Mouse (Mus musculus) midbrain, embryonic 12.5 days (tissue): ENCODE results near the gene Agfg1. TPM values are rescaled to one million over a fixed set of nuclear protein-coding genes. Genes with fewer than 3 reads are reported as not detected.
A peak's percentile ranks its signal among the peaks of the same experiment; 100 is the strongest.

Experiments
- ATAC-seq: fragments of 200-750 bp; cut with Nextera tagmentation; 2 replicates; pipeline ENCODE4 v1.8.0; 2017; ENCODE audit warnings: low read depth, moderate TSS enrichment, moderate library complexity; ENCODE audit not compliant: low FRiP score
- H3K27ac ChIP-seq: fragments of 300-500 bp; sonication (generic); replicated peaks from 2 replicates; pipeline ENCODE4 v1.5.1; 2016; ENCODE audit warnings: mild to moderate bottlenecking
- H3K27me3 ChIP-seq: fragments of 300-500 bp; sonication (generic); 2 replicates; pipeline ENCODE4 v1.6.1; 2016; ENCODE audit warnings: mild to moderate bottlenecking
- H3K36me3 ChIP-seq: fragments of 300-500 bp; sonication (generic); 2 replicates; pipeline ENCODE4 v1.6.1; 2016
- H3K4me1 ChIP-seq: fragments of 300-500 bp; sonication (generic); 2 replicates; pipeline ENCODE4 v1.6.1; 2016
- H3K4me2 ChIP-seq: fragments of 300-500 bp; sonication (generic); replicated peaks from 2 replicates; pipeline ENCODE4 v1.6.1; 2016; ENCODE audit warnings: mild to moderate bottlenecking, moderate library complexity
- H3K4me3 ChIP-seq: fragments of 300-500 bp; sonication (generic); 2 replicates; pipeline ENCODE4 v1.5.1; 2016; ENCODE audit warnings: mild to moderate bottlenecking
- H3K9ac ChIP-seq: fragments of 300-500 bp; sonication (generic); replicated peaks from 2 replicates; pipeline ENCODE4 v1.6.1; 2016; ENCODE audit warnings: mild to moderate bottlenecking, moderate library complexity
- H3K9me3 ChIP-seq: fragments of 300-500 bp; sonication (generic); 2 replicates; pipeline ENCODE4 v1.6.1; 2016; ENCODE audit warnings: mild to moderate bottlenecking
- WGBS: fragments of 180-500 bp; shearing (Covaris S2); methylation state at CpG from one replicate; pipeline ENCODE4 v1.1.7; 2016; 5-methylcytosine and 5-hydroxymethylcytosine counted together
- polyA plus RNA-seq: library from polyadenylated mRNA; unstranded; fragments of >200 nt; fragmentation: Nextera tagmentation; extraction: Ambion mirVana; gene quantifications from 2 replicates; pipeline ENCODE4 v1.2.1, GENCODE M21; 2016

Gene Agfg1
- 40.7 and 45.3 TPM in 2 replicates for polyA plus RNA-seq

DNA sequence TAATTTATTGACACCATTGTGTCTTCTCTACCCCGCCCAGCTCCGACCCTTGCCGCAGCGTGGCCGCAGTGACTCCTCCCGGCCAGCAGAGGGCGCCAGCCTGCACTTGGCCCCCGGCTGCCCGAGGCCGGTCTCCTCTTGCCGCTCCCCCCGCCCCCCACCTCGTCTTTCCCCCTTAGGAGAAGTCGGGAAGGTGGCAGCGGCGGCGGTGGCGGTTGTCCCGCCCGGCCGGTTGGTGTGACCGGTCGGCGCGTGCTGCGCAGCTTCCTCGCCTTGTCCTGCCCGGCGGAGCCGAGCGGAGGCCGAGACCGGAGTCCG lies at the start of gene Agfg1:
Gene Agfg1 (plus strand): TSS at position 188 of the 318 bp plus-strand sequence.
- WGBS = under 1% methylated on average over 33 of the region's 34 CpGs
- peak within 1 kb of the TSS; percentile 92 for H3K9ac ChIP-seq
- peak within 1 kb of the TSS; percentile 90 for H3K27ac ChIP-seq
- ATAC-seq = peak; percentile 92
- peak within 1 kb of the TSS; percentile 91 for H3K4me2 ChIP-seq
- 0 out of 2 replicates have a peak, but pooled peaks cover 3% of the 10 kb centered on the region for H3K36me3 ChIP-seq
- no peaks in the 10 kb centered on the region for H3K27me3 ChIP-seq
- no peaks in the 10 kb centered on the region for H3K9me3 ChIP-seq
- H3K4me1 ChIP-seq = peaks cover 20% of the 10 kb centered on the region
- H3K4me3 ChIP-seq = peak within 1 kb of the TSS; percentile 81

DNA sequence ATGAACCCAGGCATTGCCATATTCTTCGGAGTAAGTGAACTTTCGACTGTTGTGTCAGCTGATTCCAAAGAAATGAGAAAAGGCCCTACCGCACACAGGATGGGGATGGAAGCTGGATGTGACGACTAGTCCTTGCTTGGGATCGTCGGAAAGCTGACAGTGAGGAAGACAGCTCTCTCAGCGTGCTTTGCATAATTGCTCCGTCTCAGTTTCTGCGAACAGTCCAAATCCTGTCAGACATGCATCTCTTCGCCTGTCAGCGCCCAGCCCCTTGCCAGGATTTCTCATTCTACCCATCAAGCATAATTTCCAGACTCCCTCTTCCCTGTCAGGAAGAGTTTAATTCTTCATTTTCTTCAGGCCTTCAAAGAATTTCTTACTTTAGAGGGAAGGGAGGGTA lies 48.2 kb upstream of the Agfg1 start:
- 0 out of 2 replicates have a peak, but pooled peaks cover 5% of the 10 kb centered on the region for H3K27me3 ChIP-seq
- no peak overlapping the region for H3K27ac ChIP-seq

GRCm38 (mm10) chr1:82792238-82792637 lies 47.0 kb upstream of the Agfg1 start:
- Histone ChIP-seq H3K4me2 (no peak overlapping the region), H3K4me3 (no peak overlapping the region), H3K36me3 (no peaks in the 10 kb centered on the region), H3K4me1 (no peaks in the 10 kb centered on the region), H3K9ac (no peak overlapping the region), H3K27ac (no peak overlapping the region), H3K27me3 (0 out of 2 replicates have a peak, but pooled peaks cover 5% of the 10 kb centered on the region), H3K9me3 (no peaks in the 10 kb centered on the region)
- 93% methylated on average over 6 of the region's 6 CpGs for WGBS
- ATAC-seq = no peak

More for the DNA sequence above, 48.2 kb upstream of the Agfg1 start:
- H3K36me3 ChIP-seq = no peaks in the 10 kb centered on the region
- H3K9me3 ChIP-seq = no peaks in the 10 kb centered on the region
- H3K4me1 ChIP-seq = no peaks in the 10 kb centered on the region
- 64% methylated on average over 11 of the region's 11 CpGs for WGBS
- no peak overlapping the region; the same call in 1 of the 2 replicates for H3K4me2 ChIP-seq
- H3K4me3 ChIP-seq = no peak overlapping the region
- peak; percentile 75 for ATAC-seq
- no peak overlapping the region for H3K9ac ChIP-seq

DNA sequence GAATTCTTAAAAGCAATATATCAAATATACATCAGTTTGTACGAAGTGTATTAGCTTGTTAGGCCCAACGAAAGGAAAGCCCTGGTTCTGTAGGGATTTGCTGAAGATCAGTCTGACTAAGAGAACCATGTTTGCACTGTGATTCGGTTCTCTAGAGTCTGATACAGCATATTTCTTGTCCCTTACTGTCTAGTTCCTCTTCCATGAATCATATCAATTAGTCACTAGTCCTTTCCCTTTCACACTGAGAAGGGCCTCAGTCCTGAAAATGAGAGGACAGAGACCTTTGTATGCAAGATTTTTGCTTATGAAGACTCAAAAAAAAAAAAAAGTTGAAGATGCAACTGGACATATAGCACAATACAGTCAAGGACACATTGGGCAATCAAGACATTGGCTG lies 46.2 kb upstream of the Agfg1 start:
- 0 out of 2 replicates have a peak, but pooled peaks cover 5% of the 10 kb centered on the region for H3K27me3 ChIP-seq
- no peaks in the 10 kb centered on the region for H3K4me1 ChIP-seq

GRCm38 (mm10) chr1:82793986-82794385 lies 45.3 kb upstream of the Agfg1 start:
- WGBS = 57% methylated on average over 4 of the region's 4 CpGs
- Histone ChIP-seq H3K36me3 (no peaks in the 10 kb centered on the region), H3K9ac (no peak overlapping the region), H3K27me3 (0 out of 2 replicates have a peak, but pooled peaks cover 5% of the 10 kb centered on the region), H3K4me2 (no peak overlapping the region), H3K27ac (no peak overlapping the region), H3K4me3 (no peak overlapping the region), H3K4me1 (no peaks in the 10 kb centered on the region), H3K9me3 (no peaks in the 10 kb centered on the region)
- no peak for ATAC-seq

More for the DNA sequence above, 46.2 kb upstream of the Agfg1 start:
- ATAC-seq = no peak
- Histone ChIP-seq H3K4me2 (no peak overlapping the region), H3K9ac (no peak overlapping the region), H3K27ac (no peak overlapping the region), H3K36me3 (no peaks in the 10 kb centered on the region), H3K4me3 (no peak overlapping the region), H3K9me3 (no peaks in the 10 kb centered on the region)
- WGBS = 94% methylated on average over 3 of the region's 3 CpGs

- Histone ChIP-seq H3K9me3 (no peaks in the 10 kb centered on the region), H3K9ac (no peak overlapping the region), H3K4me1 (no peaks in the 10 kb centered on the region), H3K36me3 (no peaks in the 10 kb centered on the region), H3K27me3 (no peaks in the 10 kb centered on the region), H3K4me2 (no peak overlapping the region), H3K4me3 (no peak overlapping the region), H3K27ac (no peak overlapping the region)
- 88% methylated on average over 2 of the region's 2 CpGs for WGBS
- no peak for ATAC-seq
Observed at GRCm38 (mm10) chr1:82795211-82795610, 44.1 kb upstream of the Agfg1 start.

GRCm38 (mm10) chr1:82795702-82796443 lies 43.4 kb upstream of the Agfg1 start:
- WGBS = 80% methylated on average over 18 of the region's 18 CpGs
- H3K27me3 ChIP-seq = no peaks in the 10 kb centered on the region
- H3K9ac ChIP-seq = no peak overlapping the region
- H3K4me3 ChIP-seq = no peak overlapping the region
- H3K27ac ChIP-seq = no peak overlapping the region
- H3K4me1 ChIP-seq = no peaks in the 10 kb centered on the region
- H3K9me3 ChIP-seq = no peaks in the 10 kb centered on the region
- no peak for ATAC-seq
- no peak overlapping the region for H3K4me2 ChIP-seq
- H3K36me3 ChIP-seq = no peaks in the 10 kb centered on the region

DNA sequence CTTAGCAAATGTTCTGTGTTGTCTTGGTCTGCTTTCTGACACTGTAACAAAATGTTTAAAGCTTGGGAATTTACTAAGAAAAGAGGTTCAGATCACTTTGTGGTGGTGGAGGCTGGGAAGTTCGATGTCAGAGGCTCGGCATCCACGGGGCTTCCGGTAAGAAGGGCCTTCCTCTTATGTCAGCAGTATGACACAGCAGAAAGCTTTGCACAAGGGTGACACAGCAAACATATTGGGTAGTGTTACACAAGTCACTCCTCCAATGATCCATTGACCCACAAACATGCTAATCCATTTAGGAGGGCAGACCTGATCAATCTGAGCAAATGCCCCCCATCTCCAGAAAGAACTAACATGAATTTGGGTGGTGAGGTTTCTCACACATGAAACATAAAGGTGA lies 42.2 kb upstream of the Agfg1 start:
- no peak overlapping the region for H3K4me3 ChIP-seq
- no peaks in the 10 kb centered on the region for H3K36me3 ChIP-seq
- H3K9ac ChIP-seq = no peak overlapping the region
- WGBS = 93% methylated on average over 4 of the region's 4 CpGs
- ATAC-seq = no peak
- H3K27ac ChIP-seq = no peak overlapping the region
- H3K4me2 ChIP-seq = no peak overlapping the region
- no peaks in the 10 kb centered on the region for H3K9me3 ChIP-seq
- H3K27me3 ChIP-seq = no peaks in the 10 kb centered on the region
- H3K4me1 ChIP-seq = no peaks in the 10 kb centered on the region

DNA sequence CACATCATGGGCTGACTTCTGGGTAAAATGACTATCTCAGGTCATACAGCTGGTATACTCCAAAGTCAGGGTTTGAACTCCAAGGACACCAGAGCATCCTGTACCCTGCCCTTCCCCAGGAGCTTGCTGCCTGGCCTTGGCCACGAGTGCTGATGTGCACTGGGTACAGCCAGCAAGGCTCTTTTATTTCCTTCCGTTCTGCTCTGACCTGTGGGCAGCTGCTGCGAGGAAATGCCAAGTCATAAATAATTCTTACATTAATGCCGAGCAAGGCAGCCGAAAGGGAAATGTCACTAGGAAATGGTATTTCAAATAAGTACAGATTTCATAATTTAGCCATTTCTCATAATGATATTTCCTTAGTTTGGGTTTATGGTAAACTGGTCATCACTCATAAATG lies 41.0 kb upstream of the Agfg1 start:
- Histone ChIP-seq H3K27me3 (no peaks in the 10 kb centered on the region), H3K27ac (no peak overlapping the region), H3K9me3 (no peaks in the 10 kb centered on the region), H3K4me2 (no peak overlapping the region), H3K36me3 (no peaks in the 10 kb centered on the region), H3K9ac (no peak overlapping the region), H3K4me1 (no peaks in the 10 kb centered on the region), H3K4me3 (no peak overlapping the region)
- no peak for ATAC-seq
- 75% methylated on average over 5 of the region's 5 CpGs for WGBS

- no peaks in the 10 kb centered on the region for H3K36me3 ChIP-seq
- ATAC-seq = no peak
Observed at GRCm38 (mm10) chr1:82798922-82799321, 40.4 kb upstream of the Agfg1 start.

GRCm38 (mm10) chr1:82801105-82801783 lies 38.0 kb upstream of the Agfg1 start:
- no peak for ATAC-seq
- H3K4me1 ChIP-seq = no peaks in the 10 kb centered on the region
- H3K4me3 ChIP-seq = no peak overlapping the region
- H3K27me3 ChIP-seq = no peaks in the 10 kb centered on the region
- no peaks in the 10 kb centered on the region for H3K9me3 ChIP-seq
- WGBS = 91% methylated on average over 12 of the region's 12 CpGs
- no peak overlapping the region for H3K9ac ChIP-seq
- H3K27ac ChIP-seq = no peak overlapping the region
- no peaks in the 10 kb centered on the region for H3K36me3 ChIP-seq
- H3K4me2 ChIP-seq = no peak overlapping the region

More at GRCm38 (mm10) chr1:82798922-82799321, 40.4 kb upstream of the Agfg1 start:
- no peaks in the 10 kb centered on the region for H3K27me3 ChIP-seq
- H3K9me3 ChIP-seq = no peaks in the 10 kb centered on the region
- H3K27ac ChIP-seq = no peak overlapping the region
- H3K4me3 ChIP-seq = no peak overlapping the region
- H3K4me2 ChIP-seq = no peak overlapping the region
- no peaks in the 10 kb centered on the region for H3K4me1 ChIP-seq
- WGBS = 87% methylated on average over 4 of the region's 4 CpGs
- H3K9ac ChIP-seq = no peak overlapping the region

DNA sequence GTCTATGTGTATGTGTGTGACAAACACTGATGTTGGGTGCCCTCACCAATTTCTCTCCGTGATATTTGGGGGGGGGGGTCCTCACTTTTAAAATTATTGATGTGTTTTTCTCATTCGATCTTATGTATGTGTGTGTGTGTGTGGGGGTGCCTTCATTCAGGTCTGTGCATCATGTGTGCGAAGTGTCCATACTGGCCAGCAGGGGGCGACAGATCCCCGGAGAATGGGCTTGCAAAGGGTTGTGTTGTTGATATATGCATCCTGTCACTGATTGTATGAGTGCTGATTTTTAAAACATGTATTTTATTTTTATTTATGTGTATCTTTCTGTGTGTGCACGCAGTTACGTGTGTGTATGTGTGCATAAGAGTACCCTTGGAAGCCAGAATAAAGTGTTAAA lies 35.7 kb upstream of the Agfg1 start:
- Histone ChIP-seq H3K4me3 (no peak overlapping the region), H3K27me3 (no peaks in the 10 kb centered on the region), H3K9ac (no peak overlapping the region), H3K9me3 (no peaks in the 10 kb centered on the region), H3K36me3 (no peaks in the 10 kb centered on the region), H3K27ac (no peak overlapping the region), H3K4me1 (no peaks in the 10 kb centered on the region), H3K4me2 (no peak overlapping the region)
- 78% methylated on average over 7 of the region's 7 CpGs for WGBS
- no peak for ATAC-seq
